Mouse (Mus musculus): Measurements from ENCODE around the gene Ctnna2. TPM values are rescaled to one million over a fixed set of nuclear protein-coding genes. Genes with fewer than 3 reads are reported as not detected.
A peak's percentile ranks its signal among the peaks of the same experiment; 100 is the strongest.

Gene Ctnna2
- total RNA-seq, 2 experiments from 2014 or later, result 1.6 to 1.7 TPM

DNA sequence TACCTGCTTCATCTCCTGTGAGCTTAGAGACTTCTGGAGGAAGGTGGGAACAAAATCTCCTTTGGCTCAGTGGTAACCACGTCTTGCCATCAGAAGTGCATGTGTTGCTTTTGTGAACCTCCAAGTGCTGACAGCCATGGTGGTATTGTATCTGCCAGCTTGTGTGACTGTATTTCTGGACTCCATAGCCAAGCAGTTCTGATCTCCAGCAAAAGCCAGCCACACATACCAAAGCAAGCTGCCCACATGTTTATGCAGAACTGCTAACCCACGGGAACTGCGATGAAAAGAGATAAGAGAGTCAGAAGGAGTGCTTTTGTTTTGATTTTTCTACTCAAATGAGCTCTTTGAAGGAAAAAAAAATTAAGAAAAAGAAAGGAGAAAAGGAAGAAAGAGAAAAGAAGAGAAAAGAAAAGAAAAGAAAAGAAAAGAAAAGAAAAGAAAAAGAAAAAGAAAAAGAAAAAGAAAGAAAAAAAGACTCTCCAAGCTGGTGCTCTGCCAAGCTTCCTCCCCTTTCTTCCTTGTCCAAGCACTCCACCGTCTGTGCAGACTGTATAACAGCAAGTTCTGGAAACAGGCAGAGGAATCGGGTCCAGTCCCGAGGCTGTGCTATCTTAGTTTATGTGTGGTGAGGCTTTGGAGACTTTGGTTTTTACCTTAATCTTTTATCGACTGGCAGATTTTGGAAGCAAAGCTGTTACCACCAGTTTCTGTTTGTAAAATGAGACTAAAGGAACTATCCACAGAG lies 722.0 kb downstream of the Ctnna2 start:
- peak; percentile 16 for DNase-seq

DNA sequence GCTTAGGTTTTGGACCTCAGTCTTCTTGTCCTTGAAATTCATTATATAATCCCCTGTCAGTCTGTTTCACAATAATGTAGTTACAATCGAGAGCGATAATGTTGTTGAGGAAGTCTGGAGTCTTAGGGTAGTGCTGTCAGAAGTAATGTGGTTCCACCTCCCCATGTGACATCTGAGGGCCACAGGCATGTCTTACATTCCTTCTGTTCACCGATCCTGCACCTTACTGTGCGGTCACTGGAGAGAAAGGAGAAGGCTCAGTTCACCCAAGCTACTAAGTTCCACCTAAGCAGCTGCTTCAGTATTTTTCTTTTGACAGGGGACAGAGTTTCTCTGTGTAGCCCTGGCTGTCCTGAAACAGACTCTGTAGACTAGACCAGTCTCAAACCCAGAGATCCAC lies 723.2 kb downstream of the Ctnna2 start:
- no peak for DNase-seq

DNA sequence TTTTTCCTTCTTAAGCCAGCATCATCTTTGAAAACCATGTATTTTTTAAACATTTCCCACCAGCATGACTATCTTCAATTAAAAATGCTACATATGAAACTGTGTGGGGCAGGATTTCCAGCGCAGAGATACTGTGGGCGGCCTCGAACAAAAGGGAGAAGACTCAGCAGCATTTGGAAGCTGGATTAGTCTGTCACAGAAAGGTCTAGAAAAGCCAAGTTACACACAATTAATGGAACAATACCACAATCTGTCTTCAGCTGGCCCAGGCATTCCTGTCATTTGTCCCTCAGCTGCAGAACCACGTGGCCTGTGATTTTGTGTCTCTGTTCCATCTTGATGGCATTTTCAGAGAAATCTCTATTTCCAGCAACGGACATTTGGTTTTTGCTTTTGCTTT lies 726.0 kb downstream of the Ctnna2 start:
- no peak for DNase-seq

DNA sequence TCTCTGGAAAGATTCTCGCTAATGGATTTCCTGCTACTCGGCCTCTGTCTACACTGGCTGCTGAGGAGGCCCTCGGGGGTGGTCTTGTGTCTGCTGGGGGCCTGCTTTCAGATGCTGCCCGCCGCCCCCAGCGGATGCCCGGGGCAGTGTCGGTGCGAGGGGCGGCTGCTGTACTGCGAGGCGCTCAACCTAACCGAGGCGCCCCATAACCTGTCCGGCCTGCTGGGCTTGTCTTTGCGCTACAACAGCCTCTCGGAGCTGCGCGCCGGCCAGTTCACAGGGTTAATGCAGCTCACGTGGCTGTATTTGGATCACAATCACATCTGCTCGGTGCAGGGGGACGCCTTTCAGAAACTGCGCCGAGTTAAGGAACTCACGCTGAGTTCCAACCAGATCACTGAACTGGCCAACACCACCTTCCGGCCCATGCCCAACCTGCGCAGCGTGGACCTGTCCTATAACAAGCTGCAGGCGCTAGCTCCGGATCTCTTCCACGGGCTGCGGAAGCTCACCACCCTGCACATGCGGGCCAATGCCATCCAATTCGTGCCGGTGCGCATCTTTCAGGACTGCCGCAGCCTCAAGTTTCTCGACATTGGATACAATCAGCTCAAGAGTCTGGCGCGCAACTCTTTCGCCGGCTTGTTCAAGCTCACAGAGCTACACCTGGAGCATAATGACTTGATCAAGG lies 735.8 kb downstream of the Ctnna2 start:
- DNase-seq, result no peak

DNA sequence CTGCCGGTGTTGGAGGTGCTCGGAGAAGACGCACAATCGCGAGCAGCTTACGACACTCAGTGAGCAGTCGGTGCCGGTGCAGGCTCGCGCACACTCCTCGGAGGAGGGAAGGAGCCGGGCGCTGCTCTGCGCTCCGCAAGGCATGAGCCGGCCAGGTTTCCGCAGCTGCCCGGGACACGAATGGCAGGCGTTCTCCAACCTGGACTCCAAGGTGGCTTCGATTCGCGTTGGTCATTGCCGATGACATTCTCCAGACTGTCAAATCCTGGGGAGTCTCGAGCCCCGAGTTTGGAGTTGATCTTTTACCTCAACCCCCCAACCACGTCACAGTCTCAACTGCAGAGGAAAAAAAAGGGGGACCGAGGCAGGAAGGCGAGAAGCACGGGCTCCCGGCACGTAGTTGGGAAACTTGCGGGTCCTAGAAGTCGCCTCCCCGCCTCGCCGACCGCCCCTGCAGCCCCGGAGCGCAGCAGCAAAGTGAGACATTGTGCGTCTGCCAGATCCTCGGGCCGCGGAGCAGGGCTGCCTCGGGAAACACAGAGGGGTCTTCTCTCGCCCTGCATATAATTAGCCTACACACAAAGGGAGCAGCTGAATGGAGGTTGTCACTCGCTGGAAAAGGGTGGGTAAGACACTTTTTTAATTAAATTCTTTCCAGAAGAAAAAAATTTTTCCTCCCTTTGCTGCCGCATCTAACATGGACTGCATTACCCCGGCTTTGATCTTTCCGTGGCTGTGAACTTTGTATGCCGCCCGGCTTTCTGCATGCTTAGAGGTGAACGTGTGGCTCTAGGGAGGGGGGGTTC lies 736.7 kb downstream of the Ctnna2 start, which contains the start of gene Lrrtm1:
Gene Lrrtm1, plus strand, starts transcription at position 89 of the 806 bp plus-strand sequence.
- DNase-seq, result peak; percentile 44 to 50

DNA sequence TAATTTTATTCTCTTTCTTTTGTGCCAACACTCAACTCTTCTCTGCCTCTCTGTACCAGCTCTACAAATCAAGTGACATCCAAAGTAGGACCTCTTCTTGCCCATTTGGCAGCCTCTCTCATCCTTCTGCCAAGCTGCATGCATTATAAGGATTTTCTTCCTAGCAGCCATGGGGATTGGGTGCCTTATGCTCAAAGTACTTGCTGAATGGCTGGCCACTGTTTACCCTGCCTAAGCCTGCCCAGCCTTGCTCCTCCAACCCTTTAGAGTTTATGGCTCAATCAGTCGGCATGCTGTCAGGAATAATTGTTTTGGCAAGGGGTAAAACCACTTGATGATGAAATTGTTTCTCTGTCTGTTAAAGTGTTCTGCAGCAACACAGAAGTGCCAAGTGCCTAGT lies 739.1 kb downstream of the Ctnna2 start:
- peak in 1 of 2 experiments; percentile 22 for DNase-seq

DNA sequence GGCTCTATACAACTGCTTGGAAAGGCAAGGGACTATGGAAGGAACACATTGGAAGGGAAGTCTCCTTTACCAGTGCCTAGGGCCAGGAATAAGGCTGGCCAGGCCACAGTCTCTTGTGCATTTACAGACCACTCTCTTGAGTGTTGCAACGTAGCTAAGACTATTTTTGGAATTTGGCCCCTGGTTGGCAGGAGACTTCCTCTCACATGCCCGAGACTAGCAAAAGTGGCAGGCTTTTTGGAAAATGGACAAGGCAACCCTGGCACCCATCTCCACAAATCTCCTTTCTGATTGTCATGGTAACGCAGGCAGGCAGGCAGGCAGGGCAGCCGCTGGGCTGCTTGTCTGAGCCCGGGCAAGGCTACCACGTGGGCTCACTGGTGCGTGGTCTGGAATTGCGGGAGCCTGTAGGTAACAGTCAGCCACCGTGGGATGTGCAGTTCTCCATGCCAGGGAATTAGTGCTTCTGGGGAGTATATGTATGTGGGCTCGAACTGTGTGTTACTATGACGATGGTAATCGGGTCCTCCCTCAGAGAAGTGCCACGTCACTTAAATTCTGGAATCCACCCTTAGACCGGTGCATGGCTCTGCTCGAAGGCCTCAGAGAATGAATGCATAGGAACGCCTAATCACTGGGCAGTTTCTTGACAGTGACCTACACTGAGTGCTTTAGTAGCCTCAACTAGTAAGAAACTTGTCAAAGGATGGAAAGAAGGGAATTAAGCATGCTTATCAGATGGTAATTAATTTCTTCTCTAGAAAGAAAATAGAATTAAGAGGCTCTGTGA lies 756.5 kb downstream of the Ctnna2 start:
- DNase-seq, result peak in 1 of 2 experiments; percentile 27

DNA sequence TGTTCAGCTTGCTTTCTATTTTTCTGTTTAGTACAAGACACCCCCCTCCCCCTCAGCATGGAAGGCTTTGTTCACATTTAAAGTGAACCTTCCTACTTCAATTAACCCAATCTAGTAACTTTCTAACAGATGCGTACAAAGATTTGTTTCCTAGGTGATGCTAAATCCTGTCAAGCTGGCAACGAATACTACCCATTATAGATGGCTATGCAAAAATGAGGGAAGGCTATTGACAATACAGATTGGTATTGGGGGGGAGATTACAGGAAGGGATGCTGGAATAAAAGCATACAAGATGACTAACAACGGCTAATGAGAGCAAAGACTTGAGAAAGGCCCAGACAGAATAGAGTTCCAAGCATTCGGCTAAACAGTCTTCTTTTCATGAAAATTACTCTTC lies 758.7 kb downstream of the Ctnna2 start:
- no peak for DNase-seq

DNA sequence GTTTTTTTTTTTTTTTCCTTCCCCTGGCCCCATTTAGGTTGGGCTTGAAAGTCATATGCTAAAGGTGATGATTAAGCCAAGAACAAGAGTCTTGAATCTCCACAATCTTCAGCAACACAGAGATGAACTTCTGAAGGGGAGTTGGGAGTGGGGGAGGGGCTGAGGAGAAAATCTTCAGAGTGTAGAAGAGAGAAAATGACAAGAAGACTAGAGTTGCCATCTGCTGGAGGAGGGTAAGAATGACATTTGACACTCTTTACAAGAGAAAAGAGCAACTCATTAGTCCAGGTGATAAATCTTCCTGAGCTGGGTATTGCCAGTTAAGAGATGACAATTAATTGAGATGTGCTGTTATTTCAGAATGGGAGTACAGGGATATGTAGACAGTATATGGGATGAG lies 760.6 kb downstream of the Ctnna2 start:
- DNase-seq, result no peak

DNA sequence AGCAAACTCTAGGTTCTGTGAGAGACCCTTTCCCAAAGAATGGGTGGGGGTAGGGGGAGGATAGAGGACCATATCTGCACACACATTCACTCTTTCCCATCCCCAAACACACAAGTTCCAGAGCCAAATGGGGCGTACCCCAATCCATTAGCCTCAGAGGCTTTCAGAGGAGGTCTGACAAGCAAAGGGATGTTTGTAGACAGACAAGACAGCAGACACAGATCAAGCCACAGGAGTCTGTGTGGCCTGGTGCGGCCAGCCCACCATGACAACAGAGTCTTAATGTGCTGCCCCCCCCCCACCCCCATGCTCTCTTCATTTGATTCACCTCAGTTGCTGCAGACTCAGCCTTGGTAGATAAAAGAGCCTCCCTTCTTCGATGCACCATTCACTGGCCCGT lies 764.2 kb downstream of the Ctnna2 start:
- no peak for DNase-seq

DNA sequence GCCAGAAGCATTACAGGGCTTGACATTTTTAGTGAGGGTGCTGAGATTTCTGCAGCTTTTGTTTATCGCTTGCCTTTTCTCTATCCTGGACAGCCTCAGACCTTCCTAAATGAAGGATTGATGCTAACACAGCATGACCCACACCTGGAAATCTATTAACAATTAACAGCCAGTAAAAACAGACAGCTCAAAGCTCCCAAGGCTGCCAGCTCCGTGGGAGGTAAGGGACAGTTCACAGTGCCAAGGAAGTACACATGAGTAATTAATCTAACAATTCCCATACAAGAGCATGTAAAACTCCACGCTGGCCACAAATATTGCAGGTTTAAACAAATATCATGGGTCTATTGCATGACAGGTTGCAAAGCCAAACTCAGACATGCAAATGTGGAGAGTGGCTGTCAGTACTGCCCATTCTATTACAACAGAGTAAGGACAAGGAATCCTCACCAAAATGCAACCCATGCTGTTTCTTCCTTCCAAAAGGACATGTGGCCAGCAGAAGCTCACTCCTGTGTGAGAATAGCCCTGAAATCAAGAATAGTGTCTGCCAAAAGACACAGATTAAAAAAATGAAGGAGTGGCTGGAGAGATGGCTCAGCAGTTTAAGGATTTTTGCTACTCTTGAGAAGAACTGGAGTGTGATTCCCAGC lies 765.6 kb downstream of the Ctnna2 start:
- DNase-seq, result no peak

DNA sequence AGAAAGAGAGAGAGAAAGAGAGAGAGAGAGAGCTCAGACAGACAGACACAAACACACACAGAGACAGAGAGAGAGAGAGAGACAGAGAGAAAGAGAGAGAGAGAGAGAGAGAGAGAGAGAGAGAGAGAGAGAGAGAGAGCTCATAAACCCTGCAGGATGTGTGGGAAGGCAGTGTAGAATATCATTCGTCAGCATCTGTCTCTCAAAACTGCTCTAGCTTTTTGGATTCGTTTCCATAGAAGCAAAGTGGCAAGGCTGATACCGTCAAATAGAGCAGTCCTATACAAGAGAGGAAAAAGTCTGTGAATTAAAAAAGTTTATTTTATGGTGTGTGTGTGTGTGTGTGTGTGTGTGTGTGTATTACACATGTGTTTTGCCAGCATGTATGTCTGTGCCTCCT lies 769.6 kb downstream of the Ctnna2 start:
- no peak for DNase-seq

DNA sequence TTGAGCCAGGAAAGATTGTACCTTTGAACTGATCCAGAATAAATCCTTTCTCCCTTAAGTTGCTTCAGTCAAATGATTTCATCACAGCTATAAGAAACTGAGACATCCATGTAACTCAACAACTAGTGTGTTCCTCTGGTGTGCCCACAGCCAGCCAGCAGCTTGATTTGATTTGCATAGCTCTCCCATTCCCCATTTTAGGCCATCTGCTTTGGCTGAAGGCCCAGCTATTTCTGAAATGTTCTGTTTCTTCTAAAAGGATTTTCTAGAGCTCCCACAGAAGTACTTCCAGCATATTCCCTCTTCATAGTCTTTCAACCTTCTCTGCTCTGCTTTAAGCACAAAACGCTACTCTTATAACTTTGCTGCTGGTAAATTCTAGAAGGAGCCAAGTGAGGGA lies 770.3 kb downstream of the Ctnna2 start:
- DNase-seq, result no peak

DNA sequence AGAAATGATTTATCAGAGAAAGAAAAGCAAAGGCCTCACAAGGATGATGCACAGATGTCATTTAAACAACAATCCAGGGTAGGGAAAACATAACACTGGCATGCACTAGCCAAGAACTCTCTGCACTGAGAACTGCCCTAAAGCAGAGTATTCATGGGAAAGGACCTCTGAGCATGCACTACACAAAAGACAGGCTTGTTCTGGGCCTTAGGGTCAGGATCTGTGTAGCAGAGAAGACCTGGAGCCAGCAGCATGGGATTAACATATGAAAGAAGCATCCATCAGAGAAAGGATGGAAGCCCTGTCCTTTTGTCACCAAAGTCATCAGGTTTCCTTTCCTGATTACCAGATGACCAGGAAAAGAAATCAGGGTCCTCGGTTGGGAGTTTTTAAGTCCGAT lies 780.1 kb downstream of the Ctnna2 start:
- DNase-seq, result no peak

DNA sequence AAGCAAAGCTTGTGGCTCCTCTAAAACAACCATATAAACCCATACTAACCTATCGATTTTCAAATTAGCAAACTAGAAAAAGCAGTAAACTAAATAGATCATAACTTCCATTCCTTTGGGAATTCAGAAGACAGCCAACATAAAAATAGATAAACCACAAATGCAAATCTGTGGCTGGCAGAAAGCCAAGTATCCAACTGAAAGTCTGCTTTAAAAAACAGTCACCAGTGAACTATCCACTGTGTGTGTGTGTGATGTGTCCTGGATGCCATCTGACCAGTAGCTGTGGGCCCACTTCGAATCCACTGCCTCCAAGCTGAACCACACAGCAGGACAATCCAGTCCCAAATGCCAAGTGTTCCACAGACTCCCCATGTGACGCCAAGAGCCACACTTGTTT lies 782.8 kb downstream of the Ctnna2 start:
- no peak for DNase-seq

DNA sequence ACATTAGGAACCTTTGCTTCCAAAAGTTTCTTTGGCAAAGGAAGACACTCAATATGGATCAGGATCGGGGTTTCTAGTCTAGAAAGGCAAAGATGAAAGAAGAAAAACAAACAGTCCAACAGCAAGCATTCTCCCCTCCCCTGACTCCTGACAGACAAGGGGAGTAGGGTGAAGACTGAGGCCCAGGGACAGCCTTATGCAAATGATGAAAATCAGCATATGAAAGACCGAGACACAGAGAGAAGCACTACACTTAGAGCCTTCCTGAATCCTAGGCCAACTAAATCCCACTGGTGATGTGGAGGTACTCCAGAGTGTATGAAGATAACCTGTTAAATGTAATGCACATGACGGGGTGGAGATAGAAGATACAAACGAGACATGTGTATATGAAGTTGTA lies 787.9 kb downstream of the Ctnna2 start:
- no peak for DNase-seq

DNA sequence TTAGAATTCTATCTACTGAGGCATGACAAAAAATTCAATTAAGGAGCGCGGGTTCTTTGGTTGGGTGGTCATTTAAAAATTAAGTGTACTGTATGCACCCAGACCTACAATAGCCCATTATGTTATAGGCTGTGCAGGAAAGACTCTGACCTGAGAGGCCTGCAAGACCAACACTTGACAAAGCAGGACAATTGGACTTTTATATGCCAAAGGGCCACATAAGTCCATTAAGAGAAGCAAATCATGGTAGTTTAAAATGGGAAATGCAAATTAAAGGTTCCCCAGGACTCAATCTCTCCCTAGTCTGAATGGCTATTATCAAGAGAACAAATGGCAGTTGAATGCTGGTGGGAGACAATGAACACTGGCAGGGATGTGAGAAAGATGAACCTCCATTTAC lies 790.9 kb downstream of the Ctnna2 start:
- no peak for DNase-seq

DNA sequence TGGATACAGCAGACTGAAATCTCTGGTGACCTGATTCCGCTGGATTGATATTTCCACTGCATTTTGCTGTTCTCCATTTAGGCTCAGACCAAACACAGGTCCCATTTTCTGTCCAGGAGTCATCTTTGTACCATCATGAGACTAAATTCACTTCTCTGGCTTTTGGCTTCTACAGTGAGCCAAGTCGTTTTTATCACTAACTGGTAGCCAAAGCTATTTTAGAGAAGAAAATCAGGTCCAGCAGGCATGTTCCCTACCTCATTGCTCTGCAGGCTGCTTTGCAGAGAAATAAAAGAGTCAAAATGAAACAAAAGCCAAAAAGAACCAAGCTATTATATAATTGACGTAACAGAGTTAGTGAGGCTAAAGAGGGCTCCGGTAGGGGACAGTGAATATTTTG lies 793.7 kb downstream of the Ctnna2 start:
- no peak for DNase-seq

DNA sequence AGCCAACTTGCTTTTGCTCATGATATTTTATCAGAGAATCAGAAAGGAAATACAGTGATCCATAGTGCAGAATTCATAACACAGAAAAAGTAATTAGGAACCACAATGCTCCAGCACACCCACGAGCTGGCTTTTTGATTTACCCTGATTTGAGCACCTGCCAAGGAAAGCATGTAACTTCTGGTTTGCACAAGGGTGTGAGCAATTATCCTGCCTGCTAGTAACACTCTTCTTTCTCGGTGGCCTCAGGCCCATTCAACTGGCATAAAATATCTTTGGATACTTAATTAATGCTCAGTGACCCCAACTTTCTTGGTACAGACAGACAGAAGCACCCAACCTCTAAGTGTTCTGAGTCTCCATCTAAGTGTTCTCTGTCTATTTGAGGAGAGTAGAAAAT lies 794.6 kb downstream of the Ctnna2 start:
- no peak for DNase-seq

DNA sequence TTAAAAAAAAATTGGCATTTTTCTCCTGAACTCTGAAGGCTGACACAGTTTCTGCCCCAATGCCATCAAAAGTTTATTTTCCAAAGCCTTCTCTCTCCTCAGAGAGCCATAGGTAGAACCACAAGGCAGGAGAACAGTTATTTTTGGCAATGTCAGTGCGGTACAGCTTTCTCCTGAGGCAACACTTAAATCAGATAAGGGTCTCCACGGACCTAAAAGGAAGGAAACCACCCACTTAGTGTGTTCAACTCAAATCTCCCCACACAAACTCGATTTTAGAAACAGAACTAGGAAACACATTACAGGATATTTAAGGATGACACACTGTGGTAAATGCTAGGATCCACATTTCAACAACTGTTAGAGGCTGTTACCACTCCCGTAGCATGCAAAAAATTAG lies 803.7 kb downstream of the Ctnna2 start:
- DNase-seq, result no peak

DNA sequence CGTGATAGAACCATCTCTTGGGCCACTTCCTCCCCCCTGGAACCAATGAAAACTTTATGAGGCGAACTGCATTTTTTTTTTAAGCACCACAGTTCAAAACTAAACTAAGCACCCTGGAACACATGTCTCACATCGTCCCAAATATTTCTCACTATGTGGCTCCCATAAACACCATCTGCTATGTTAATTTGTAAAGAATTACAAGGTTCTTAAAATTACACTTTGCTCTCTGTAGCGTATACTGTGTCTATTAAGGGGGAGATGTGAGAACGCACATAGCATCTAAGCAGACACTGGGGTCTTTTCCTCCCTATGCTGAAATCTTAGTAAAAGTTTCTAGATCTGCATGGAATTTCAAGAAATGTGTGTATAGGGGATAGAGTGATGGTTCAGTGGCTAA lies 822.5 kb downstream of the Ctnna2 start:
- DNase-seq, result no peak

Data from adrenal gland, postnatal 36 days (tissue).